Mouse (Mus musculus) liver, embryonic 14.5 days (tissue): Measurements from ENCODE around the gene Fam168a.

ENCODE experiments used
- CTCF ChIP-seq: IDR thresholded peaks from 2 replicates; pipeline ENCODE4 v1.5.1; 2016; ENCODE audit warnings: antibody characterized with exemption, low read depth, control low read depth
- EP300 ChIP-seq: IDR thresholded peaks from 2 replicates; pipeline ENCODE4 v1.6.1; 2016; ENCODE audit warnings: antibody characterized with exemption, low read depth

DNA sequence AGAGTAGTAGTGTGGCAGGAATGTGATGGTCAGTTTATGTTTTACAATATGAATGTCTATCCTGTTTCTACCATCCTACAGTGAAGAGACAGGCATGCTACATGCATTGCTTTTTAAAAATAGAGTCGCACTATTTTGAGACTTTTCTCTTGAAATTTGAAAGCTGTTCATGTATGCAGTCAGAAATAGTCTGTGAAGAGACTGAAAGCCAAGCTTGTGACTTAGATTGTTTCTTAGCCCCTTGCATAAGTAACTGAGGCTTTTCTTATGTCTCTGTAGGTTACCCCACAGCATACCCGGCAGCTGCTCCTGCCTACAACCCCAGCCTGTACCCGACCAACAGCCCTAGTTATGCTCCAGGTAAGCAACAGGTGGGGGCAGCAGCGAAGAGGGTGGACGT lies 106.2 kb downstream of the Fam168a start:
- TF ChIP-seq EP300 (no peak), CTCF (no peak)
